ENCODE assay signal across 17 mouse cellular contexts in genomic region chr8:122435375-122435774, GRCm38 (mm10). TPM values are rescaled to one million over a fixed set of nuclear protein-coding genes. Genes with fewer than 3 reads are reported as not detected.
A peak's percentile ranks its signal among the peaks of the same experiment; 100 is the strongest.
DNase-seq lines count a peak whose midpoint lies in the region; ATAC-seq and TF ChIP-seq lines count a peak whose summit lies in the region.
"Had no signal": no experiment of that assay in that cellular context is flagged by ENCODE, and none has a peak within 500 bp of the region (broad histone marks: within the 10 kb centered on the region; RNA-seq: fewer than 3 reads in every experiment).

No protein-coding gene starts in this region.

- 0 out of 2 replicates have a peak, but pooled peaks cover 4% of the 10 kb centered on the region for H3K4me1 ChIP-seq in forebrain, postnatal 0 days (ENCODE audit: insufficient read depth)
- H3K4me1 ChIP-seq in forebrain, embryonic 15.5 days: peaks cover 11% of the 10 kb centered on the region
- peaks cover 9% of the 10 kb centered on the region for H3K4me1 ChIP-seq in lung, adult 2 months (ENCODE audit: control insufficient read depth, insufficient read depth, low read length)
- peaks cover 78% of the 10 kb centered on the region for H3K4me1 ChIP-seq in G1E (ENCODE audit: insufficient read depth, low read depth, low read length)

- no peak overlapping the region for H3K4me3 ChIP-seq in forebrain, postnatal 0 days (ENCODE audit: low read depth, low read length)
- H3K4me3 ChIP-seq in forebrain, embryonic 15.5 days: no peak overlapping the region
- no peak overlapping the region for H3K4me3 ChIP-seq in lung, adult 2 months (replicated peaks; ENCODE audit: extremely low read depth, low read depth, low read length)
- H3K4me3 ChIP-seq in G1E (ENCODE audit: low read depth, low read length): no peak overlapping the region
- H3K4me3 ChIP-seq: embryonic facial prominence, embryonic 12.5 days; forebrain, embryonic 13.5 days had no signal

- H3K27me3 ChIP-seq in forebrain, postnatal 0 days (ENCODE audit: insufficient read depth, low read length): no peaks in the 10 kb centered on the region
- no peaks in the 10 kb centered on the region for H3K27me3 ChIP-seq in forebrain, embryonic 15.5 days
- no peaks in the 10 kb centered on the region for H3K27me3 ChIP-seq in G1E (ENCODE audit: insufficient read depth, low read length)
- H3K27me3 ChIP-seq: embryonic facial prominence, embryonic 12.5 days; forebrain, embryonic 13.5 days had no signal

- no peak for ATAC-seq in forebrain, postnatal 0 days
- no peak for ATAC-seq in forebrain, embryonic 15.5 days (replicated peaks)
- no peak for ATAC-seq in G1E (ENCODE audit: extremely low read depth, insufficient number of reproducible peaks, low FRiP score, poor library complexity, severe bottlenecking)
- ATAC-seq: forebrain, embryonic 13.5 days had no signal

- no peak overlapping the region for H3K9ac ChIP-seq in forebrain, postnatal 0 days
- no peak overlapping the region for H3K9ac ChIP-seq in forebrain, embryonic 15.5 days (replicated peaks)
- H3K9ac ChIP-seq: embryonic facial prominence, embryonic 12.5 days; forebrain, embryonic 13.5 days had no signal

- no peak for TF ChIP-seq POLR2A in lung, adult 2 months (IDR thresholded peaks at IDR 0.05; ENCODE audit: borderline replicate concordance, extremely low read depth, low read depth, low read length)

- TF ChIP-seq CTCF in forebrain, postnatal 0 days (IDR thresholded peaks at IDR 0.05; ENCODE audit: low read depth): peak; percentile 55
- TF ChIP-seq CTCF in lung, adult 2 months (IDR thresholded peaks at IDR 0.05; ENCODE audit: insufficient read depth, low read length): peak; percentile 15; the same call in 1 of the 2 replicates
- TF ChIP-seq CTCF in G1E (IDR thresholded peaks at IDR 0.05; ENCODE audit: low read depth, low read length): peak; percentile 29; the same call in 1 of the 2 replicates

- no peaks in the 10 kb centered on the region for H3K9me3 ChIP-seq in forebrain, postnatal 0 days (ENCODE audit: low read length)
- H3K9me3 ChIP-seq in forebrain, embryonic 15.5 days: no peaks in the 10 kb centered on the region
- peaks cover 3% of the 10 kb centered on the region for H3K9me3 ChIP-seq in G1E (replicated peaks)

- H3K27ac ChIP-seq in forebrain, postnatal 0 days (ENCODE audit: low read depth, low read length): no peak overlapping the region
- no peak overlapping the region for H3K27ac ChIP-seq in forebrain, embryonic 15.5 days (replicated peaks)
- H3K27ac ChIP-seq: embryonic facial prominence, embryonic 12.5 days; forebrain, embryonic 13.5 days; macrophage had no signal

- DNase-seq in forebrain, postnatal 0 days: no peak
- no peak for DNase-seq in lung, adult 2 months
- no peak for DNase-seq in lung, postnatal 4 days
- DNase-seq in G1E (ENCODE audit: low spot score): no peak
- DNase-seq in natural killer cell, adult 2 months (ENCODE audit: low spot score in 2 of 2): peak; percentile 29 to 44
- no peak for DNase-seq in kidney, adult 8-10 months
- DNase-seq in adrenal gland, adult 8-10 months: no peak
- DNase-seq: adrenal gland, postnatal 14 days; cerebellum, adult 11-12 months; gastrocnemius, postnatal 36 days; retina, postnatal 1 day had no signal

- no peak overlapping the region for H3K4me2 ChIP-seq in forebrain, postnatal 0 days (ENCODE audit: low read depth)
- H3K4me2 ChIP-seq in forebrain, embryonic 15.5 days (replicated peaks): no peak overlapping the region
- H3K4me2 ChIP-seq: embryonic facial prominence, embryonic 12.5 days; forebrain, embryonic 13.5 days had no signal

- WGBS in forebrain, postnatal 0 days: 93% methylated on average over 6 of the region's 6 CpGs
- WGBS in forebrain, embryonic 15.5 days: 89% methylated on average over 6 of the region's 6 CpGs
- 92% methylated on average over 6 of the region's 6 CpGs for WGBS in lung, adult 2 months

- peaks cover 46% of the 10 kb centered on the region for H3K36me3 ChIP-seq in forebrain, postnatal 0 days (ENCODE audit: insufficient read depth)
- peaks cover 38% of the 10 kb centered on the region for H3K36me3 ChIP-seq in forebrain, embryonic 15.5 days
- peaks cover 78% of the 10 kb centered on the region for H3K36me3 ChIP-seq in G1E (replicated peaks)

RNA-seq across cellular contexts. Expression of gene Cyba, which starts 2.6 kb away (rescaled TPM):
- total RNA-seq in forebrain, postnatal 0 days (2014; rRNA removed): 14.2 and 17.9 TPM in 2 replicates
- polyA plus RNA-seq in forebrain, postnatal 0 days (2015; fragmentation: Nextera tagmentation; extraction: Ambion mirVana): 37.9 and 40.6 TPM in 2 replicates
- polyA plus RNA-seq in forebrain, embryonic 15.5 days (2015; fragmentation: Nextera tagmentation; extraction: Ambion mirVana): 30.1 and 32.8 TPM in 2 replicates
- polyA plus RNA-seq in lung, adult 2 months (2012; rRNA removed): 294 and 407 TPM in 2 replicates
- 93.6 and 103 TPM in 2 replicates for total RNA-seq in G1E (2014; fragmentation: Nextera tagmentation)
- 57.2 and 69.2 TPM in 2 replicates for total RNA-seq in G1E (2017)
- 368 and 426 TPM in 2 replicates for polyA plus RNA-seq in G1E (2012)
- total RNA-seq in adrenal gland, adult 8-10 months (2022): 10 to 100 TPM; 34.3 to 52.7 (median 43.6) TPM

RNA-seq across cellular contexts. Expression of gene Mvd, which starts 7.8 kb away (rescaled TPM):
- total RNA-seq in forebrain, postnatal 0 days (2014; rRNA removed): 53.4 and 84.0 TPM in 2 replicates
- 66.7 and 73.9 TPM in 2 replicates for polyA plus RNA-seq in forebrain, postnatal 0 days (2015; fragmentation: Nextera tagmentation; extraction: Ambion mirVana)
- polyA plus RNA-seq in forebrain, embryonic 15.5 days (2015; fragmentation: Nextera tagmentation; extraction: Ambion mirVana): 50.3 and 51.7 TPM in 2 replicates
- 27.4 and 31.9 TPM in 2 replicates for polyA plus RNA-seq in lung, adult 2 months (2012; rRNA removed)
- total RNA-seq in G1E (2014; fragmentation: Nextera tagmentation) (3.1 and 4.5 TPM in 2 replicates), G1E (2017) (33.3 and 38.6 TPM in 2 replicates)
- polyA plus RNA-seq in G1E (2012): 25.8 and 26.4 TPM in 2 replicates
- 10 to 100 TPM; 16.7 to 33.1 (median 22.0) TPM for total RNA-seq in adrenal gland, adult 8-10 months (2022)

RNA-seq across cellular contexts. Expression of gene Il17c, which starts 13.6 kb away (rescaled TPM):
- 0.67 TPM in 1 of 2 replicates, not detected in the other for total RNA-seq in forebrain, postnatal 0 days (2014; rRNA removed)
- polyA plus RNA-seq in forebrain, postnatal 0 days (2015; fragmentation: Nextera tagmentation; extraction: Ambion mirVana): not detected in 2 replicates
- polyA plus RNA-seq in forebrain, embryonic 15.5 days (2015; fragmentation: Nextera tagmentation; extraction: Ambion mirVana): not detected in 2 replicates
- polyA plus RNA-seq in lung, adult 2 months (2012; rRNA removed): 0.18 and 0.62 TPM in 2 replicates
- total RNA-seq in G1E (2014; fragmentation: Nextera tagmentation) (not detected in 2 replicates), G1E (2017) (not detected in 2 replicates)
- polyA plus RNA-seq in G1E (2012): not detected in 2 replicates
- under 1 TPM in 1 of 4 experiments, not detected in 3; 0.43 TPM for total RNA-seq in adrenal gland, adult 8-10 months (2022)
- total RNA-seq: adrenal gland, postnatal 14 days; gastrocnemius, postnatal 36 days had no signal
- polyA plus RNA-seq: embryonic facial prominence, embryonic 12.5 days; forebrain, embryonic 13.5 days; intestine, embryonic 14.5 days; limb, embryonic 11.5 days; macrophage had no signal

RNA-seq across cellular contexts. Expression of gene Snai3, which starts 25.2 kb away (rescaled TPM):
- total RNA-seq in forebrain, postnatal 0 days (2014; rRNA removed): 0.23 TPM in 1 of 2 replicates, not detected in the other
- not detected in 2 replicates for polyA plus RNA-seq in forebrain, postnatal 0 days (2015; fragmentation: Nextera tagmentation; extraction: Ambion mirVana)
- polyA plus RNA-seq in forebrain, embryonic 15.5 days (2015; fragmentation: Nextera tagmentation; extraction: Ambion mirVana): not detected in 2 replicates
- 1.4 and 1.5 TPM in 2 replicates for polyA plus RNA-seq in lung, adult 2 months (2012; rRNA removed)
- total RNA-seq in G1E (2014; fragmentation: Nextera tagmentation) (not detected in 2 replicates), G1E (2017) (not detected in 2 replicates)
- polyA plus RNA-seq in G1E (2012): not detected in 2 replicates
- not detected for total RNA-seq in adrenal gland, adult 8-10 months (2022)
- total RNA-seq: adrenal gland, postnatal 14 days had no signal
- polyA plus RNA-seq: limb, embryonic 11.5 days; macrophage had no signal

RNA-seq across cellular contexts. Expression of gene Rnf166, which starts 40.5 kb away (rescaled TPM):
- 32.1 TPM in 2 replicates for total RNA-seq in forebrain, postnatal 0 days (2014; rRNA removed)
- 26.2 and 26.5 TPM in 2 replicates for polyA plus RNA-seq in forebrain, postnatal 0 days (2015; fragmentation: Nextera tagmentation; extraction: Ambion mirVana)
- 40.2 and 44.8 TPM in 2 replicates for polyA plus RNA-seq in forebrain, embryonic 15.5 days (2015; fragmentation: Nextera tagmentation; extraction: Ambion mirVana)
- polyA plus RNA-seq in lung, adult 2 months (2012; rRNA removed): 83.8 and 93.2 TPM in 2 replicates
- total RNA-seq in G1E (2014; fragmentation: Nextera tagmentation) (28.0 and 45.3 TPM in 2 replicates), G1E (2017) (18.6 and 29.4 TPM in 2 replicates)
- polyA plus RNA-seq in G1E (2012): 29.5 and 33.3 TPM in 2 replicates
- 10 to 100 TPM; 46.3 to 68.8 (median 57.7) TPM for total RNA-seq in adrenal gland, adult 8-10 months (2022)

Comparison
In these comparisons a context has a peak if more than half of its experiments do, and no peak if none do; other contexts are left out.
1. DNase-seq: peak in natural killer cell, adult 2 months (2 of 2); none in forebrain, postnatal 0 days (single experiment), lung, adult 2 months (single experiment), lung, postnatal 4 days (0 of 2), G1E (single experiment), kidney, adult 8-10 months (0 of 2) and adrenal gland, adult 8-10 months (single experiment).
2. Peak in every context shown above with its lines, with median percentiles within 50 percentile points of each other: CTCF ChIP-seq.